Mouse (Mus musculus): Measurements from ENCODE around the gene Ank.

- TF ChIP-seq POLR2A (IDR thresholded peaks at IDR 0.05; ENCODE audit: extremely low read depth, insufficient read depth, low read length) (no peak), CTCF (IDR thresholded peaks at IDR 0.05; ENCODE audit: extremely low read depth, insufficient read depth, low read length) (no peak)
These were observed 110.4 kb downstream of the Ank start for GRCm38 (mm10) chr15:27576886-27577285.

All from cortical plate, adult 2 months (tissue).